33 mouse cellular contexts compared by ENCODE assay signal in the genomic region with DNA sequence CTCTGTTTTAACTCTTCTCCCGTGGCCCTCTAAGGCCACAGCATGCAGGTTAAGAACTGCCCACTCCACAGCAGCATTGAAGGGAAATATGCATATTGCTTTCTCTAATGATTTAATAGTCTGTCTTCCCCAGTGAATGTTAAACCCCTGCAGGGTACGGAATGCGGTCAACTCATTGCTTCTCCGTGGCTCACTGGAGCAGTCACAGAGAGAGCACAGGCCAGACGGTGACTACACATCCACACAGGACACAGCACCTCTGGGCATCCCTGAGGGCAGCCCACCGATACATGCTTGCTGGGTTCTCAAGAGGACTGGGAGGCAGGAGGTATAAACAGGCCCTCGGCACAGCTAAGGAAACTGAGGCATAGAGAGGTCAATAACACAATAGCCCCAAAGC.
"Had no signal": no experiment of that assay in that cellular context is flagged by ENCODE, and none has a peak within 500 bp of the region (broad histone marks: within the 10 kb centered on the region; RNA-seq: fewer than 3 reads in every experiment).

No protein-coding gene starts in this region.

- H3K4me2 ChIP-seq: heart, embryonic 11.5 days; heart, embryonic 12.5 days; heart, embryonic 13.5 days; heart, embryonic 15.5 days; hindbrain, embryonic 12.5 days; hindbrain, embryonic 13.5 days; hindbrain, embryonic 14.5 days; hindbrain, embryonic 15.5 days; intestine, embryonic 15.5 days; kidney, embryonic 15.5 days had no signal

- H3K27ac ChIP-seq: heart, embryonic 10.5 days; heart, embryonic 13.5 days; heart, embryonic 15.5 days; hindbrain, embryonic 10.5 days; hindbrain, embryonic 12.5 days; hindbrain, embryonic 13.5 days; hindbrain, embryonic 14.5 days; hindbrain, embryonic 15.5 days; hindbrain, postnatal 0 days; intestine, embryonic 15.5 days; kidney, postnatal 0 days; layer of hippocampus, adult 2 months; left cerebral cortex, adult 2 months had no signal

- H3K36me3 ChIP-seq: heart, embryonic 10.5 days; heart, embryonic 12.5 days; heart, embryonic 13.5 days; heart, embryonic 15.5 days; hindbrain, embryonic 10.5 days; hindbrain, embryonic 12.5 days; hindbrain, embryonic 13.5 days; hindbrain, embryonic 15.5 days; intestine, embryonic 15.5 days; kidney, embryonic 15.5 days had no signal

- DNase-seq: heart, postnatal 14 days; heart, postnatal 36 days; heart, postnatal 4 days; kidney, adult 18-20 months; kidney, adult 2 months; kidney, adult 8-10 months; kidney, adult 9 months; kidney, postnatal 10 days; kidney, postnatal 14 days; kidney, postnatal 25 days; kidney, postnatal 36 days; layer of hippocampus, adult 9-11 months; layer of hippocampus, postnatal 36 days had no signal

- H3K27me3 ChIP-seq: heart, embryonic 13.5 days; heart, embryonic 15.5 days; hindbrain, embryonic 12.5 days; hindbrain, embryonic 13.5 days; hindbrain, embryonic 15.5 days; intestine, embryonic 15.5 days; kidney, embryonic 15.5 days had no signal

- ATAC-seq: hindbrain, embryonic 16.5 days; hindbrain, postnatal 0 days; inflammation-experienced regulatory T-cells, adult 6 months; intestine, embryonic 15.5 days; intestine, embryonic 16.5 days; intestine, postnatal 0 days had no signal

- H3K9ac ChIP-seq: heart, embryonic 12.5 days; heart, embryonic 13.5 days; heart, embryonic 15.5 days; hindbrain, embryonic 12.5 days; hindbrain, embryonic 13.5 days; hindbrain, embryonic 14.5 days; hindbrain, embryonic 15.5 days; intestine, embryonic 15.5 days; kidney, embryonic 15.5 days had no signal

- H3K4me1 ChIP-seq: heart, embryonic 15.5 days; hindbrain, embryonic 13.5 days; hindbrain, embryonic 15.5 days; intestine, embryonic 15.5 days had no signal

- H3K9me3 ChIP-seq: heart, embryonic 10.5 days; heart, embryonic 12.5 days; heart, embryonic 13.5 days; heart, embryonic 15.5 days; hindbrain, embryonic 10.5 days; hindbrain, embryonic 12.5 days; hindbrain, embryonic 13.5 days; hindbrain, embryonic 15.5 days; intestine, embryonic 15.5 days; kidney, embryonic 15.5 days had no signal

- H3K4me3 ChIP-seq: heart, embryonic 10.5 days; heart, embryonic 12.5 days; heart, embryonic 13.5 days; heart, embryonic 15.5 days; hindbrain, embryonic 10.5 days; hindbrain, embryonic 12.5 days; hindbrain, embryonic 13.5 days; hindbrain, embryonic 15.5 days; intestine, embryonic 15.5 days; kidney, embryonic 15.5 days; layer of hippocampus, adult 2 months; left cerebral cortex, adult 2 months had no signal
